Mouse (Mus musculus) layer of hippocampus, postnatal 14 days (tissue): ENCODE measurements around the gene Cdca7l. TPM values are rescaled to one million over a fixed set of nuclear protein-coding genes. Genes with fewer than 3 reads are reported as not detected.
"Not testable (repeated sequence)": the region's sequence is repeated elsewhere in the genome, so short reads cannot be mapped to it uniquely, and the experiment has no call there.

Source experiments
- DNase-seq, 2 experiments: peaks; one replicate each; pipeline ENCODE4 v3.0.0; 2021 to 2022; ENCODE audit warnings: low spot score in 2 of 2, mixed read lengths in 1 of 2
- total RNA-seq, 2 experiments: library from RNA; stranded (reverse); gene quantifications; 2 replicates each; pipeline ENCODE4 v1.2.3; 2021

Gene Cdca7l
- total RNA-seq, 2 experiments from 2014 or later: 1.1 to 1.2 TPM

- no peak for DNase-seq
Observed at GRCm38 (mm10) chr12:117857884-117858283, 53.8 kb downstream of the Cdca7l start.

- DNase-seq: no peak
Observed at GRCm38 (mm10) chr12:117860840-117861239, 56.8 kb downstream of the Cdca7l start.

GRCm38 (mm10) chr12:117861249-117861648, 57.2 kb downstream of the Cdca7l start:
- DNase-seq: no peak

- no peak for DNase-seq
Observed at GRCm38 (mm10) chr12:117862655-117863054, 58.6 kb downstream of the Cdca7l start.

- DNase-seq: no peak
Observed at GRCm38 (mm10) chr12:117867708-117868564, 63.8 kb downstream of the Cdca7l start.

GRCm38 (mm10) chr12:117872265-117872664, 68.2 kb downstream of the Cdca7l start:
- no peak for DNase-seq

- no peak for DNase-seq
Observed at GRCm38 (mm10) chr12:117878341-117878740, 74.3 kb downstream of the Cdca7l start.

GRCm38 (mm10) chr12:117884627-117885026, 80.5 kb downstream of the Cdca7l start:
- DNase-seq: no peak

- no peak for DNase-seq
Observed at GRCm38 (mm10) chr12:117887422-117887821, 83.3 kb downstream of the Cdca7l start.

- DNase-seq: not testable (repeated sequence)
Observed at GRCm38 (mm10) chr12:117900798-117901197, 96.7 kb downstream of the Cdca7l start.

- DNase-seq: not testable (repeated sequence)
Observed at GRCm38 (mm10) chr12:117901352-117901751, 97.3 kb downstream of the Cdca7l start.

- DNase-seq: peak; percentile 18 to 41
Observed at GRCm38 (mm10) chr12:117903671-117904070, 99.6 kb downstream of the Cdca7l start.

- DNase-seq: peak in 1 of 2 experiments; percentile 21
Observed at GRCm38 (mm10) chr12:117905232-117905840, 101.2 kb downstream of the Cdca7l start.

- no peak for DNase-seq
Observed at GRCm38 (mm10) chr12:117911396-117911795, 107.3 kb downstream of the Cdca7l start.

- DNase-seq: no peak
Observed at GRCm38 (mm10) chr12:117914613-117915245, 110.6 kb downstream of the Cdca7l start.

- DNase-seq: no peak
Observed at GRCm38 (mm10) chr12:117915826-117916588, 111.9 kb downstream of the Cdca7l start.
